ENCODE assay signal across 9 mouse cellular contexts in the genomic region with DNA sequence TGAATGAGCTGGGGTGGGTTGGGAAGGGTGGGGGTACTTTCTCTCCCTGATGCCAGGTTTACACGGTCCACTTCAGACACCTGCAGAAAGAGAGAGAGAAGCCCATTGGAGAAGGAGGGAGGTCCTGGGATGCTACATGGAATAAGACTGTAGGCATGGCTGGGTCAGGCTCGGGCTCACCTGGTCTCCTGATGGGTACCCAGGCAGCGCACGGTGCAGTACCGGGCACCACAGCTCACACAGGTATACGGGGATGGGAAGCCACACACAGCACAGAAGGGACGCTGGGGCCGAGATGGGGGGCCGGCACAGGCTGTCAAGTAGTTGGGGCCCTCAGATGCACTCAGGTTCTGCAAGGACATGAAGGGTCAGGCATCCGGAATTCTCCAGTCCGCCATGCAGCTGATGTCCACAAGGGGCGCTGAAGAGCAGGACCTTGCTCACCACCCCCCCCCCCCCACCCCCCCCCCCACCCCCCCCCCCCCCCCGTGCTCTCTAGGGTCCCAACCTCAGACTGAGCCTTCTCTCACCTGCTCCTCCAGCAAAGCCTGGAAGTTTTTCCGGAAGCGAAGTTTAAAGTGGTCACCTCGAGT. TPM values are rescaled to one million over a fixed set of nuclear protein-coding genes. Genes with fewer than 3 reads are reported as not detected.
DNase-seq lines count a peak whose midpoint lies in the region; ATAC-seq and TF ChIP-seq lines count a peak whose summit lies in the region.
"Had no signal": no experiment of that assay in that cellular context is flagged by ENCODE, and none has a peak within 500 bp of the region (broad histone marks: within the 10 kb centered on the region; RNA-seq: fewer than 3 reads in every experiment).

No protein-coding gene starts in this region.

- TF ChIP-seq CTCF in left cerebral cortex, adult 2 months (IDR thresholded peaks at IDR 0.05): peak; percentile 54
- peak; percentile 67 for TF ChIP-seq CTCF in hindbrain, postnatal 0 days (IDR thresholded peaks at IDR 0.05; ENCODE audit: low read depth)
- peak; percentile 42; the same call in 1 of the 2 replicates for TF ChIP-seq CTCF in small intestine, adult 2 months (IDR thresholded peaks at IDR 0.05; ENCODE audit: extremely low read depth, insufficient read length, insufficient replicate concordance, low read depth, low read length)

- no peak for ATAC-seq in hindbrain, postnatal 0 days
- ATAC-seq: Patski had no signal

- no peak overlapping the region for H3K9ac ChIP-seq in hindbrain, postnatal 0 days (replicated peaks; ENCODE audit: low read length)

- H3K4me3 ChIP-seq in left cerebral cortex, adult 2 months: no peak overlapping the region
- H3K4me3 ChIP-seq in hindbrain, postnatal 0 days (ENCODE audit: low read length): no peak overlapping the region
- H3K4me3 ChIP-seq in small intestine, adult 2 months (ENCODE audit: low read depth, low read length): no peak overlapping the region

- H3K27me3 ChIP-seq in hindbrain, postnatal 0 days (ENCODE audit: insufficient read depth, low read length): no peaks in the 10 kb centered on the region
- H3K27me3 ChIP-seq in small intestine, adult 2 months (ENCODE audit: control insufficient read depth, insufficient read depth, low read length): no peaks in the 10 kb centered on the region
- H3K27me3 ChIP-seq: Patski had no signal

- H3K36me3 ChIP-seq in hindbrain, postnatal 0 days (ENCODE audit: insufficient read depth, low read length): peaks cover 6% of the 10 kb centered on the region
- peaks cover 14% of the 10 kb centered on the region for H3K36me3 ChIP-seq in small intestine, adult 2 months (ENCODE audit: control insufficient read depth, insufficient read depth, low read length)

- H3K4me1 ChIP-seq in hindbrain, postnatal 0 days (ENCODE audit: insufficient read depth, low read length): no peaks in the 10 kb centered on the region
- H3K4me1 ChIP-seq in small intestine, adult 2 months (ENCODE audit: control insufficient read depth, insufficient read depth, insufficient read length, low read length): peaks cover 9% of the 10 kb centered on the region

- 50% methylated on average over 13 of the region's 16 CpGs for WGBS in hindbrain, postnatal 0 days
- 49% methylated on average over 16 of the region's 16 CpGs for WGBS in small intestine, adult 2 months

- TF ChIP-seq POLR2A in small intestine, adult 2 months (IDR thresholded peaks at IDR 0.05; ENCODE audit: low read depth, low read length): no peak

- intact Hi-C loops in left cerebral cortex, adult 2 months (cut with DNase I): loop anchor here (10.0 kb wide), 1 partner anchor 622 kb away; a partner anchor contains a TSS
- intact Hi-C loops in left cerebral cortex, postnatal 36 days (cut with DNase I): no loop called here
- intact Hi-C loops in left cerebral cortex, postnatal 25 days (cut with DNase I): no loop called here

- H3K27ac ChIP-seq in left cerebral cortex, adult 2 months: no peak overlapping the region
- no peak overlapping the region for H3K27ac ChIP-seq in hindbrain, postnatal 0 days
- H3K27ac ChIP-seq in small intestine, adult 2 months (ENCODE audit: insufficient read depth, low read depth, low read length): no peak overlapping the region

- H3K9me3 ChIP-seq in hindbrain, postnatal 0 days (ENCODE audit: low read length): no peaks in the 10 kb centered on the region

- no peak overlapping the region for H3K4me2 ChIP-seq in hindbrain, postnatal 0 days (ENCODE audit: low read depth, low read length)

- peak; percentile 48 to 65 for DNase-seq in cerebellum, adult 18-20 months
- no peak for DNase-seq in cerebellum, adult 11 months
- no peak for DNase-seq in left cerebral cortex, adult 2 months (ENCODE audit: extremely low spot score in 1 of 2, low spot score in 2 of 2)
- no peak for DNase-seq in left cerebral cortex, postnatal 36 days (ENCODE audit: low spot score in 2 of 2)
- DNase-seq in NIH3T3 (ENCODE audit: low read depth): peak; percentile 65
- peak; percentile 70 for DNase-seq in hindbrain, postnatal 0 days (ENCODE audit: low spot score)
- DNase-seq in left cerebral cortex, postnatal 25 days (ENCODE audit: low spot score in 2 of 2): no peak

RNA-seq across cellular contexts. Expression of a gene that starts 4.4 kb away (rescaled TPM):
- 10 to 100 TPM; 38.7 to 39.1 TPM for total RNA-seq in left cerebral cortex, adult 2 months (2021)
- total RNA-seq in left cerebral cortex, postnatal 36 days (2021): 10 to 100 TPM; 30.4 to 40.3 TPM
- 58.8 and 63.5 TPM in 2 replicates for total RNA-seq in hindbrain, postnatal 0 days (2014; rRNA removed)
- polyA plus RNA-seq in hindbrain, postnatal 0 days (2015; fragmentation: Nextera tagmentation; extraction: Ambion mirVana): 25.2 and 28.7 TPM in 2 replicates
- polyA plus RNA-seq in small intestine, adult 2 months (2012; rRNA removed): 17.1 and 21.6 TPM in 2 replicates
- total RNA-seq in left cerebral cortex, postnatal 25 days (2021): 10 to 100 TPM; 33.7 to 38.5 TPM

RNA-seq across cellular contexts. Expression of a gene that starts 5.4 kb away (rescaled TPM):
- 10 to 100 TPM; 82.0 to 91.0 TPM for total RNA-seq in left cerebral cortex, adult 2 months (2021)
- total RNA-seq in left cerebral cortex, postnatal 36 days (2021): 10 to 100 TPM; 90.3 to 90.8 TPM
- total RNA-seq in hindbrain, postnatal 0 days (2014; rRNA removed): 68.1 and 84.1 TPM in 2 replicates
- polyA plus RNA-seq in hindbrain, postnatal 0 days (2015; fragmentation: Nextera tagmentation; extraction: Ambion mirVana): 140 and 143 TPM in 2 replicates
- 47.6 and 92.2 TPM in 2 replicates for polyA plus RNA-seq in small intestine, adult 2 months (2012; rRNA removed)
- total RNA-seq in left cerebral cortex, postnatal 25 days (2021): 10 to 100 TPM; 86.2 to 88.5 TPM

RNA-seq across cellular contexts. Expression of a gene that starts 16.0 kb away (rescaled TPM):
- under 1 TPM; 0.30 to 0.32 TPM for total RNA-seq in left cerebral cortex, adult 2 months (2021)
- total RNA-seq in left cerebral cortex, postnatal 36 days (2021): not detected
- 0.40 TPM in 1 of 2 replicates, not detected in the other for total RNA-seq in hindbrain, postnatal 0 days (2014; rRNA removed)
- polyA plus RNA-seq in hindbrain, postnatal 0 days (2015; fragmentation: Nextera tagmentation; extraction: Ambion mirVana): 0.24 TPM in 1 of 2 replicates, not detected in the other
- polyA plus RNA-seq in small intestine, adult 2 months (2012; rRNA removed): 313 and 657 TPM in 2 replicates
- total RNA-seq in left cerebral cortex, postnatal 25 days (2021): not detected

RNA-seq across cellular contexts. Expression of a gene that starts 29.4 kb away (rescaled TPM):
- total RNA-seq in left cerebral cortex, adult 2 months (2021): 100 to 1,000 TPM; 256 to 271 TPM
- total RNA-seq in left cerebral cortex, postnatal 36 days (2021): 100 to 1,000 TPM; 250 to 282 TPM
- total RNA-seq in hindbrain, postnatal 0 days (2014; rRNA removed): 174 and 195 TPM in 2 replicates
- 403 and 416 TPM in 2 replicates for polyA plus RNA-seq in hindbrain, postnatal 0 days (2015; fragmentation: Nextera tagmentation; extraction: Ambion mirVana)
- 106 and 261 TPM in 2 replicates for polyA plus RNA-seq in small intestine, adult 2 months (2012; rRNA removed)
- total RNA-seq in left cerebral cortex, postnatal 25 days (2021): 100 to 1,000 TPM; 263 to 271 TPM

RNA-seq across cellular contexts. Expression of a gene that starts 43.8 kb away (rescaled TPM):
- 100 to 1,000 TPM; 433 to 446 TPM for total RNA-seq in left cerebral cortex, adult 2 months (2021)
- total RNA-seq in left cerebral cortex, postnatal 36 days (2021): 100 to 1,000 TPM; 358 to 374 TPM
- total RNA-seq in hindbrain, postnatal 0 days (2014; rRNA removed): 136 and 137 TPM in 2 replicates
- 43.2 and 45.9 TPM in 2 replicates for polyA plus RNA-seq in hindbrain, postnatal 0 days (2015; fragmentation: Nextera tagmentation; extraction: Ambion mirVana)
- 0.48 and 0.99 TPM in 2 replicates for polyA plus RNA-seq in small intestine, adult 2 months (2012; rRNA removed)
- total RNA-seq in left cerebral cortex, postnatal 25 days (2021): 100 to 1,000 TPM; 392 to 396 TPM

Comparison
In these comparisons a context has a peak if more than half of its experiments do, and no peak if none do; other contexts are left out.
1. DNase-seq: peak in cerebellum, adult 18-20 months (2 of 2), NIH3T3 (single experiment) and hindbrain, postnatal 0 days (single experiment); none in cerebellum, adult 11 months (single experiment), left cerebral cortex, adult 2 months (0 of 2), left cerebral cortex, postnatal 36 days (0 of 2) and left cerebral cortex, postnatal 25 days (0 of 2).
2. Peak in every context shown above with its lines, with median percentiles within 50 percentile points of each other: CTCF ChIP-seq.